Mouse (Mus musculus) regulatory T cell (primary cell): ENCODE results near the gene Kcnab2.

Experiments used
- in situ Hi-C: fragments of 300-600 bp; cut with MboI, MseI; formaldehyde crosslinking; loops from one replicate; pipeline ENCODE4 v1.15.1; 2025; ENCODE audit warnings: high pct_unique_total_duplicates

Kcnab2 gene

DNA sequence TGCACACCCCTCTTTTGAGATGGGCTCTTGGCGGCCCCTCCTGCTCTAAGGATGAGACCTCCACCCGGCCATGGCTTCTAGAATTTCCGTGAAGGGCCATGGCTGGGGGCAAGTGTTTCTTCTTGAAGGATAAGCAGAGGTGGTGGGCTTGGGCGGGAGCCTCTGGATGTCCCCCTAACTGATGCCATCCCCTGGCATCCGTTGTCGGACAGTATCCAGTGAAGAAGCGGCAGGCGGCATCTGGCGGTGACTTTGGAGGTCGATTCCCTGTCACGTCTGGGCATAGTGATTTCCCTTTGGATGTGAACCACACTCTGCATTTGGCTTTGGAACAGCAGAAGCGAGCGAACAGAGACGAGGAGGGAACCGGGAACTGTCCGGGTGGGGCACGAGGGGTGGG is 85.0 kb downstream of the Kcnab2 start:
- in situ Hi-C loops, result no loop called here

DNA sequence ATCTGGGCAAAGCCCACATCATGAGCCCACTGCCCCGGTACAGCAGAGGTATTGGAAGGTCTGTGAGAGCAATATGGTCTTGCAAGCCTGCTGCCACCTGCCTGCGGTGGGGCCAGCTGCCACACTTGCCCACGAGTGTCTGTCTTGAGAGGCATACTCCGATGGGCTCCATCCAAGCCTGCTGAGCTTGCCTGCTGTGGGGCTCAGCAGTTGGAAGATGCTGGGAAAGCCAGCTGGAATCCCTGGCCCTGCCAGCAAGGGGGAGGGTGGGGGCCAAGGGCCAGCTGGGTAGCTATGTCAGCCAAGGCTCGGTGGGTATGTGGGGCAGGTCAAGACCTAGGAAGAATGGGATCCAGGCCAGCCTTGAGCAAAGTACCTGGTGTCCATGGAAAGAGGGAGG is 85.5 kb downstream of the Kcnab2 start:
- in situ Hi-C loops, result no loop called here

DNA sequence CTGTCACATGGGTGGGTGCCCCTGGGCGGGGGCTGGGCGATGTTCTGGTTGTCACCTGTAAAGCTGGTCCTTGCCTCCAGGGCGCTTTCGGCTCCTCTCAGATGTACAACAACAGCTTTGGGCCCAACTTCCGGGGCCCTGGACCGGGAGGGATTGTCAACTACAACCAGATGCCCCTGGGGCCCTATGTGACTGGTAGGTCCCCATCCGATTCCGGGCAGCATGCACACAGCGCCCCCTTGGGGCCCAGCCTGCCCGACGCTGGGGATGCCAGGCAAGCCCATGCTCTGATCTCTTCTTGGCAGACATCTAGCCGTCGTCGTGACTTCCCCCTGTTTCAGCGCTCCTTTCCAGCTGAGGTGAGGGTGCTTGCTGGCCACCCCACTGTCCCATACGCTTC is 92.0 kb downstream of the Kcnab2 start:
- in situ Hi-C loops, result loop anchor here (5.0 kb wide), 1 partner anchor 43 kb away; no protein-coding TSS in a partner anchor

DNA sequence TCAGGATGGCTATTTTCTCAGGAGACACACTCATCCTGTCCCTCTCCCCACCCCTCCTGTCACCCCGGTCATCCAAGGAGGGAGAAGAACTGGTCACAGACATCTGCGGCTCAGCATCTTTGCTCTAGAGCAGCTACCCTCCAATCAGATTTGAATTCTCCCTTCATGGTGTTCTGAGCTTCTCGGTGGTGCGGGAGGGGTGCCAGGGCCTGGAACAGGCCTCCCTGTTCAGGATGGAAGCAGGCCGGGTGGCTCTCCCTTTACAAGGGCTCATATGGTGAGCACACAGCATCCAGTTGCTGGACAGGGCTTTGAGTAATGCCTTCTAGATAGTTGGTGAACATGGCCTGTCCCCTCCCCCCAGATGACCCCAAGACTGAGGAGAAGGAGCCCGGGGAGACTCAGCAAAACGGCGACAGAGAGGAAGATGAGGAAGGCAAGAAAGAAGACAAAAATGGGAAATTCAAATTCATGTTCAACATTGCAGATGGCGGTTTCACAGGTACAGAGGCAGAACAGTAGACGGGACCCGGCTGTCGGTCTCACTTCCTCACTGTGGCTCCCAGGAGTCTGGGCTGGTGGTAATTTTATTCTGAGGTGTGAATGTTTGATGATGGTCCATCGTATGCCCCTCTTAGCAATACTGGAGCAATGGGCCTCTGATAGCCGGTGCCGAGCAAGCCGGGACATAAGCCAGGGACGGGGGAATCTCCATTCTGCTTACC is 95.0 kb downstream of the Kcnab2 start:
- in situ Hi-C loops, result no loop called here

DNA sequence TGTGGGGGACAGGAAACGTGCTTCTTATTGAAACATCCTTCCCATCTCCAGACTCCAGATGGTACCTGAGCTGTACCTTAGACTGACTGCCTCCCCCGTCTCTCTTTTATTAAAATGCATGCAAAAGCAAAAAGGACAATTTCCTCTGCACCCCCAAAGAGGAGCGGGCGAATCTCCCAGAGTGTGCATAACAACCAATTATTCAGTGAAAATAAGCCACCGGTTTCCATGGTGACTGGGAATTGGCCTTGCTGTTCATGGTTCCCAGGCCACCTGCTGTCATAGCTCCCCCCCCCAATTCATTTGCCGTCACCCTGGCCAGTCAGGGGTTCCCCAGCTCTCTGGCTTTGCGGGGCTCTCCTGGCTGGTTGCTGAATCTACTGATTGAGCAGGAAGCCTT is 112.4 kb downstream of the Kcnab2 start:
- in situ Hi-C loops, result no loop called here

DNA sequence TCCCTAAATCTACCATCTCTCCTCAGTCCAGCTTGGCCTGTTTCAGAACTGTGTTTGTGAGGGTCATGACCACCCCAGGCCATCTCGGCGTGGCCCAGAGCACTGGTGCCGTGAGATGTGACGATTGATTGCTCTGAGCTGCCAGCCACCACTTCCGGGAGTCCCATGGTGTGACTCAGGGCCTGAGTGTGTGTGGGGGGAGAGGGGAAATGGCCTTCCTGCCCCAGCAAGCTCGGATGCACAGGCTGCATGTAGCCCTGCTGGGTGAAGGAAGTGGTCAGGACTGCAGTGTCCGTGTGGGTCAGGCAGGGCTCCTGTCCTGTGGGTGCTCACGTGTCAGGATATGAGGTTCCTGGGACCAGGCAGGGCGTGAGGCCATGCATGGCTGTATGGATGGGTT is 115.5 kb downstream of the Kcnab2 start:
- in situ Hi-C loops, result no loop called here

DNA sequence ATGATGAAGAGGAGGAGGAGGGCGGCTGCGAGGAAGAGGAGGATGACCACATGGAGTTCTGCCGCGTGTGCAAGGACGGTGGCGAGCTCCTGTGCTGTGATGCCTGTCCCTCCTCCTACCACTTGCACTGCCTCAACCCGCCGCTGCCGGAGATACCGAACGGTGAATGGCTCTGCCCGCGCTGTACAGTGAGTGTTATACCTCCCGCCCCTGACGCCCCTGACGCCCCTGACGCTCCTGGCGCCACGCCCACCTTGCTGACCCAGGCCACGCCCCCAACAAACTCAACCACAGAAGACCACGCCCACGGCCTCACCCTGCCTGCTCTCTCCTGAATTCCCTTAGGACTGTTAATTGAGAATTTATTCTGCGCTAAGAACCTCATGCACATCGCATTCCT is 116.8 kb downstream of the Kcnab2 start:
- in situ Hi-C loops, result no loop called here

DNA sequence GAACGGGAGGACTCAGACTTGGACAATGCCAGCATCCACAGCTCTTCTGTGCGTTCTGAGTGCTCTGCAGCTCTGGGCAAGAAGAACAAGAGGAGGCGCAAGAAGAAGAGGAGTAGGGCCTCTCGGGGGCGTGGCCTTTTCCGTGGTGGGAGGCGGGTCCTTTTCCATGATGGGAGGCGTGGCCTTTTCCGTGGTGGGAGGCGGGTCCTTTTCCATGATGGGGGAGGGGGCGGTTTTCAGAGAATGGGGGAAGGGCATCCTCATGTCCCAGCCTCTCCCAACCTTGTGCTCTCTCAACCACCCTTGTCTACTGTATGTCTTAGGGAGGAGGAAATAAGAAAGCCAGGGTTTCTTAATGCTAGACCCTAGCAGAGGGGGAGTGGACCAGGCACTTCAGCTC is 118.0 kb downstream of the Kcnab2 start:
- in situ Hi-C loops, result no loop called here

DNA sequence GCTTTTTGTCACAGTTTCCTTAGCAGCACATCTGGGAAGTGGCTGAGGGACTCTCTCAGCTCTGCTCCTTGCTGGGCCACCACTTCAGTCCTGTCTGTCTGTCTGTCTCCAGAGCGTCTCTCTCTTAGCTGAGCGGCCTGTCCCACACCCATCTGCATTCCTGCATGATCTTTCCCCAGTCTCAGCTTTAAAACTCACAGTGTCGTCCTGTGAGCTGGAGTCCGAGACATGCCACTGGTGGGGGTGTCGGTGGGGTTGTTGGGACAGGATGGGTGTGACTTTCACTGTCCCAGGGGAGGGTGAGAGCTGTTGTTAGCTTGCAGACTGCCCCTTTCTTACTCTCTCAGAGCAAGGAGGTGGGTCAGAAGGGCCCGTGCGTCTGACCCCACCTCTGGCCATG is 122.0 kb downstream of the Kcnab2 start:
- in situ Hi-C loops, result no loop called here

DNA sequence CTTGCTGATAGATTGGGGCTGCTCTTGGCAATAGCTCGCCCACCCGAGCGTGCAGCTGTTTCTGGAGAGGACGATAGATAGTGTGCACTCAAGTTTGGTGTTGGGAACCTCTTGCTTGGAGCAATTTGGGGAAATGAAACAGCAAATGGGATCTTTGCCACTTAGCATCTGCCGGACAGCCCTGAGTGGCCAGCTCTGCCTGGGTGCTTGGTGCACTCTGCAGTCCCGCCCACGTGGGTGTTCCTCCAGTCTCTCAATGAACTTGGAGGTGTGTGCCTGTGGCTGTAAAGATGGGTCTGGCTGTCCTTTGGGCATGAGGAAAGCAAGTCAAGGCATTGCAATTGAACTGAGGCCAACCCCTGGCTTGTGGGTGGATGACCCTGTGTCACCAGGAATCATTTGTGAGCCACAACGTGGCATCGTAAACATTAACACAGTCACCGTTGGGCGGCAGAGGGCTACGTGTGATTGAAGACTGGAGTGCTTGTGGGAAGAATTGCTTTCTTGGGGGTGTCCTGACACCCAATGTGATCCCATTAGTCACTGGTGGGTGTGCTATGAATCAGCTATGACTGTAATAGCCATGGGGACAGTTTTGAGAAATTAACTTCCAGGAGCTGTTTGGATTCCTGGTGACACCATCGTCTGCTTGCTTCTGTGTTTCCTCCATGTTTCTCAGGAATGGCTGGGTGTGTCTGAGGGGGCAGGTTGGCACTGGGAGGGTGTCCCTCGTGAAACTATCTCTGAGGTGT is 123.6 kb downstream of the Kcnab2 start:
- in situ Hi-C loops, result no loop called here

DNA sequence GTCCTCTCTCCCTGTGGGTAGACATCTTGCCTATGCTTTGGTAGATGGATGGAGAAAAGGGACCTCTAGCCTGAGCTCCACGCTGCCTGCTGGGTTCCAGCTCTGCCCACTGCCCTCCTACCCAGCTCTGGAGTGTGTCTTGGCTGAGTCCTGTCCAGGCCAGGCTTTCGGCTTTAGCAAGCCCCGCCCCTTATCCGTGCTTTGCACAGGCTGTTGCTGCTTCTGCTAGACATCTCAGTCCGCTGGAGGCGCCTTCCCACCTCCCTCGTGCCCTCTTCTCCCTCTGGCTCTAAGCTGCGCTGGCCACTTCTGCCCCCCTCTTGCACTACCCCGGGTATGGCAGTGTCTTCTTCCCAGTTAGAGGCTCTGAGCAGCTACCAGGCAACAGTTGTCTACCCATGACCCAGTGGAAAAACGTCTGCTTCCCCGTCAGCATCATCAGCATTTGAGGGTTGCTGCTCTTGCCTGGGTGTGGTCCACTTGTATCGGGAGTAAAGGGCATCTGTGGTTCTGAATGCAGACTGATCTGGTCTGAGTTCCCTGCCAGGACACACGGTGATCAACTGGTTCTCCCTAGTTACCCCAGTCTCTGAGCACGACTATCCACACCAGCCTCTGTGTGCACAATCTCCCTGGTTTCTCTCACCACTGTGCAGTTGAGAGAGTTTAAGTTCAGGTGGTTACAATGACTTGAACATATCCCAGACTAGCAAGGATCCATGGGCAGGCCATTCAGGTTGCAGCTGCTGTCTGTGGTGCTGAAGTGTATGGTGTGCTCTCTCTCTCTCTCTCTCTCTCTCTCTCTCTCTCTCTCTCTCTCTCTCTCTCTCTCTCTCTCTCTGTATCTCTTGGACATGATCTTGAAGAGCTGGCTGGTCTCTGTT is 126.0 kb downstream of the Kcnab2 start:
- in situ Hi-C loops, result no loop called here

DNA sequence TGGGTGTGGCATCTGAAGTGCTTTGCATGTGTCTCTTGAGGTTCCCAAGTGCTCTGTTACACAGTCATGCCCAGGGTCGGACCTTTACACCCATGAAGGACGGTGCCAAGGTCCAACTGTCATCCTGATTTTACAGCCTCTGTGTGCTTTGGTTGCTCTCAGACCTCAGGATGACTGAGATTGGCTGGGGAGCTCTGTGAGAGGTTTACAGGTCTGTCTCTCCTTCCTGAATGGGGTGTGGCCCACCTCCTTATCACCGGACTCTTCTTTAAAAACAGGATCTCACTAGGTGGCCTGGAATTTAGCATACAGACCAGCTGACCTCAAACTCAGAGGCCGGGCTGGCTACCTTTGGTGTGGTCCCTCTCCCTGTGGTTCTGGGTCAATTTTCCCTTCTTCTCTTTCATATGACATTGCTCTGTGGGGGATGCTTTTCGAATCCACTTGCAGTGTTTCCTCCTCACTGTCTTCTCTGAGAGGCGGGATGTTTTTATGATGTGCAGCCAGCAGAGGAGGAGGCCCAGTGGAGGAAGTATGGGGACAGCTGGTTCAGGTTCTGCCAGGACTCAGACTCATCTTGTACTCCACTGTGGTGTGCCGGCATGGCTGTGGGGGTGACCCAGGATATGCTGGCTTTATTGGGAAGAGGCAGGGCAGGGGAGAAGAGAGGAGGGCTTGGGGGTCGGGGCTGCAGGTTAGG is 126.8 kb downstream of the Kcnab2 start:
- in situ Hi-C loops, result no loop called here

DNA sequence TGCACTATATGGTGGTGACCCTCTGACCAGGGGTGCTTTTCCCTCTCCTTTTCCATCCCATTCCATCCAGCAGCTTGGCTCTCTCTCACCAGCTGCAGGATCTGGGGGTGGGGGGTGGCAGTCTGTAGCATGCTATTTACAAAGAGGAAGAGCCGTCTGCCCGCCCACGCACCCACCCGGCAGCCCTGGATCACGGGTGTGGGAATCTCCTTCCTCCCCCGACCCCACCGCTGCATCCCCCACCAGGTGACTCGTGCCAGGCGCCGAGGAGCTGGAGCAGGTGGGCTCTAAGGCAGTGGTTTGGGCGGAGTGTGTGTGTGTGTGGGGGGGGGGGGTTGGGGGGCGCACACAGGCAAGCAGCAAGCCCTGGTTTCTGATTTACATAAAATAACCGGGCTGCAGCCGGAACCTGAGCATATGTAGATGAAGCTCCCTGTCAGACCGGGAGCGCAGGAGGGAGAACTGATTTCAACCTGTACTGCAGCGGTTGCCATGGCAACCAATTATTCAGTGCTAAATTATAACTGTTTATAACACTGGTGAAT is 127.8 kb downstream of the Kcnab2 start:
- in situ Hi-C loops, result no loop called here

DNA sequence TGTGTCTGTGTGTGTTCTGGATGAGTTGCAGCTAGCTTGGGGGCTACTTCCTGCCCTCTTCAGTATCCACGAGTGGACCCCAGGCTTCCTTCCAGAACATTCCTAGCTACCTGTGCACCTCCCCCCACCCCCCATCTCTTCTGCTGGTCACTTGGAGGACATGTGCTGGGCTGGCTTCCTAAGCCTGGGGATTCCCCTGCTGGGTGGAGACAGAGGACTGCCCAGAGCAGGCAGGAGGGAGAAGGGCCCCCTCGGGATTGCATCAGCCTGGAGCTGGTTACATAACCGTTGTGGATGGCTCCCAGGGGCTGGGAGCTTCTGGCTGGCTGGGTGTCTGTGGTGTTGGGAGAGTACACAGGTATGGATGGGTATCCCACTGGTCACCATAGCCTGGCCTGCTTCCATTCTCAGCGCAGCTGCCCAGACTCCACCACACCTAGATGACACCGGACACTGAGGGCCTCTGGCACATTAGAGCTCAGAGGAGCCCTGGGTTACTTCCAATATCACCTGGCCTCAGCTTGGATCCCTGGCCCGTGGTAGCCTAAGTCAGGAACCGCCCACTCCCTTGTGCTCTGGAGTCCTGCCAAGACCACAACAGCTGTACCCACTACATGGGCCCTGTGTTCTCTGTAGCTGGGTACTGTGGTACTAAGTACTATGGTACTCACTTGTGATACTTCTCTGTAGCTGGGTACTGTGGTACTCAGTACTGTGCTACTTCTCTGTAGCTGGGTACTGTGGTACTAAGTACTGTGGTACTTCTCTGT is 132.4 kb downstream of the Kcnab2 start:
- in situ Hi-C loops, result no loop called here

DNA sequence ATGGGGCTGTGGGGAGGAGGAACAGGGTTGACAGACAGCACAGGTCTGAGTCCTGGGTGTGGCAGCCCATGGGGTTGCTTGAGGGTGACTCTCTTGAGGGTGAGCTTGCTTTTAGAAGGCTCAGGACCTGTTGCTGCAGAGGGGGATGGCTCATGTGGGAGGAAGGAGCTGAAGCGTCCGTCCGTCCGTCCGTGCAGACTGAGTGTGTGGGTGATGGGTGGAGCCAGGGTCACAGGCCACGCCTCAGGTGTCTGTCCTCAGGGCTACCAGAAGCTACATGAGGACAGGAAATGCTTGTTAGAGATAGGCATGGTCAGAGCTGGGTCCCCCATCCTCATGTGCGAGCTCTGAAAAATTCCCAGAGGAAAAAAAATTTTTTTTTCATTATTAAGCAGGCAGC is 133.0 kb downstream of the Kcnab2 start:
- in situ Hi-C loops, result loop anchor here (5.0 kb wide), 1 partner anchor 43 kb away; no protein-coding TSS in a partner anchor

DNA sequence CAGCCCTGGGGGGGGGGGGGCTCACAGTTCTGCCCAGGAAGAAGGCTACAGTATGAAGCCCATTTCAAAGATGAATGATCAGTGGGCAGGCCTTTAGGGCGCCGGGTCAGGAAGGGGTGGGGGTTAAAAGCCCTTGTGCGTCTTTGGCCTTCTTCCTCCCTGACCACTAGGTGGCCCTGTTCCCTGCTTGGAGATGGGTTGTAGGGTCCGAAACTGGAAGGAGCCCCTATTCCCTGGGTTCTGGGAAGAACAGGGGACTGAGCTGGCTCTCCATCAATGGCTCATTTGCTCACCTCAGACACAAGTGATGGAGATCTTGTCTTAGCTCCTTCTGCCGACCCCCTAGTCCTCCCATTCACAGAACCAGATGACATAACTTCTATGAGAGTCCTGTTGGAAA is 134.4 kb downstream of the Kcnab2 start:
- in situ Hi-C loops, result loop anchor here (5.0 kb wide), 1 partner anchor 44 kb away; no protein-coding TSS in a partner anchor
